Mouse (Mus musculus) CH12.LX (cell line): ENCODE data around the gene Pitx2.

Experiments used
- CHD1 ChIP-seq: IDR thresholded peaks from 2 replicates; pipeline ENCODE4 v1.6.1; 2012; ENCODE audit warnings: low read depth, low read length, improper control_type of control experiment, inconsistent platforms
- EP300 ChIP-seq: IDR thresholded peaks from 2 replicates; pipeline ENCODE4 v1.6.1; 2011; ENCODE audit warnings: low read length, improper control_type of control experiment
- HCFC1 ChIP-seq: IDR thresholded peaks from 2 replicates; pipeline ENCODE4 v1.6.1; 2012; ENCODE audit warnings: low read depth, mild to moderate bottlenecking, inconsistent platforms, low read length, improper control_type of control experiment
- MAX ChIP-seq: IDR thresholded peaks from 2 replicates; pipeline ENCODE4 v1.6.1; 2011; ENCODE audit warnings: low read length, improper control_type of control experiment
- USF2 ChIP-seq: conservative IDR thresholded peaks from 2 replicates; pipeline ENCODE4 v1.6.1; 2011; ENCODE audit warnings: low read depth, low read length, improper control_type of control experiment

DNA sequence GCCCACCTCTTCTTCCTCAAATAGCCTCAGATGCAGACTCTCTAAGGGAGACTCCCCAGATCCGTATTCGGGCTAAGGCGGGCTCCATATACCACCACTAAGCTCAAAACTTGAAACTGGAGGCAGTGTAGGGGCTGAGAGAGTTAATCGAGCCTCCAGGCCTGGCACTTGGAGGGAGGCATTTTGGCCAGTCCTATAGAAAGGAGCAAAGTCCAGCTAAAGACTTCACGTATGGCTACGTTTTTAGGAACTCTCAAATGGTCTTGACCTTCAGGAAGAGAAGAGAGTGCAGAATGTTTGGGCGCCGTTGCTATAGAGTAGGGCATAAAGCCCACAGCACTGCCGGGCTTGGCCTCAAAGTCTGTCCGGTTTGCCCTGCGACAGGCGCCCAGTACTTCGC is 7.1 kb downstream of the Pitx2 start:
- TF ChIP-seq EP300: no peak
- no peak for TF ChIP-seq MAX
- TF ChIP-seq CHD1: no peak
- TF ChIP-seq USF2: no peak
- TF ChIP-seq HCFC1: no peak
